9 mouse cellular contexts compared by ENCODE assay signal in the genomic region with DNA sequence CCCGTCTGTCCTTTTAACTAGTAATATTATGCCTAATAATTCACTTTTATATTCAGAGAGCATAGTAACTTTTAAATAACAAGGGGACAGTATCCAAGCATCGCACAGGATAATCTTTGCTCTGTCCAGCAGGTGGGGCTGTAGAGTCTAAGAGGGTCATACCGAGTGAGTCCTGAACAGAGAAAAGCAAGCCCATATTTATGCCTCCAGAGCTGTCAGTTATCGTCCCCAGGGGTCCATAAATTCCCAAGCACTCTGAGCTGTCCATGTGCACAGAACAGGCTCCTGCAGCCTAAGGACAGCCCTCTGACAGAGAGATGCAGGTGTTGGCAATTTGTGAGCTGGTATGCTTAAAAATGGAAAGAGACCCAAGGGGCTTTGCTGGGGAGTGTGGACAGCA.
A peak's percentile ranks its signal among the peaks of the same experiment; 100 is the strongest.
DNase-seq lines count a peak whose midpoint lies in the region; ATAC-seq lines count a peak whose summit lies in the region.
"Had no signal": no experiment of that assay in that cellular context is flagged by ENCODE, and none has a peak within 500 bp of the region (broad histone marks: within the 10 kb centered on the region; RNA-seq: fewer than 3 reads in every experiment).

No protein-coding gene starts in this region.

- no peak overlapping the region for H3K9ac ChIP-seq in kidney, embryonic 15.5 days
- H3K9ac ChIP-seq in neural tube, embryonic 11.5 days (ENCODE audit: low read length): no peak overlapping the region
- H3K9ac ChIP-seq: embryonic facial prominence, embryonic 12.5 days had no signal

- H3K4me1 ChIP-seq in kidney, embryonic 15.5 days: no peaks in the 10 kb centered on the region
- no peaks in the 10 kb centered on the region for H3K4me1 ChIP-seq in neural tube, embryonic 11.5 days (ENCODE audit: control insufficient read depth, insufficient read depth, low read length)

- H3K9me3 ChIP-seq in kidney, embryonic 15.5 days (replicated peaks): no peaks in the 10 kb centered on the region
- no peaks in the 10 kb centered on the region for H3K9me3 ChIP-seq in neural tube, embryonic 11.5 days (ENCODE audit: control insufficient read depth, low read length)
- H3K9me3 ChIP-seq: embryonic facial prominence, embryonic 12.5 days had no signal

- no peaks in the 10 kb centered on the region for H3K36me3 ChIP-seq in kidney, embryonic 15.5 days
- H3K36me3 ChIP-seq in neural tube, embryonic 11.5 days (ENCODE audit: control insufficient read depth, insufficient read depth, low read length): no peaks in the 10 kb centered on the region
- H3K36me3 ChIP-seq: embryonic facial prominence, embryonic 12.5 days had no signal

- 54% methylated on average over 4 of the region's 4 CpGs for WGBS in kidney, embryonic 15.5 days
- WGBS in neural tube, embryonic 11.5 days: 58% methylated on average over 4 of the region's 4 CpGs

- ATAC-seq in kidney, embryonic 15.5 days (replicated peaks; ENCODE audit: low FRiP score): no peak
- peak; percentile 53; the same call in 1 of the 2 replicates for ATAC-seq in neural tube, embryonic 11.5 days (ENCODE audit: insufficient read depth, low FRiP score, low TSS enrichment)

- H3K27me3 ChIP-seq in kidney, embryonic 15.5 days: no peaks in the 10 kb centered on the region
- H3K27me3 ChIP-seq in neural tube, embryonic 11.5 days (ENCODE audit: control insufficient read depth, insufficient read depth, low read length): no peaks in the 10 kb centered on the region
- H3K27me3 ChIP-seq: embryonic facial prominence, embryonic 12.5 days had no signal

- no peak overlapping the region for H3K4me3 ChIP-seq in kidney, embryonic 15.5 days (replicated peaks)
- H3K4me3 ChIP-seq in neural tube, embryonic 11.5 days (ENCODE audit: low read depth, low read length): no peak overlapping the region
- H3K4me3 ChIP-seq: embryonic facial prominence, embryonic 12.5 days had no signal

- H3K4me2 ChIP-seq in kidney, embryonic 15.5 days: no peak overlapping the region
- H3K4me2 ChIP-seq in neural tube, embryonic 11.5 days (ENCODE audit: low read depth): no peak overlapping the region
- H3K4me2 ChIP-seq: embryonic facial prominence, embryonic 12.5 days had no signal

- peak; percentile 45 for DNase-seq in kidney, postnatal 10 days
- peak; percentile 26 for DNase-seq in MN1 (ENCODE audit: low spot score)
- peak; percentile 15 for DNase-seq in embryo, embryonic 9.5 days (ENCODE audit: extremely low spot score)
- DNase-seq in neural tube, embryonic 11.5 days (ENCODE audit: low spot score): peak; percentile 58
- DNase-seq in yolk sac, embryonic 10.5 days (ENCODE audit: low spot score): no peak
- no peak for DNase-seq in testis, postnatal 14 days (ENCODE audit: low spot score)
- no peak for DNase-seq in cerebellum, postnatal 4 days (ENCODE audit: low spot score in 2 of 2)

- H3K27ac ChIP-seq in kidney, embryonic 15.5 days: no peak overlapping the region
- H3K27ac ChIP-seq in neural tube, embryonic 11.5 days (ENCODE audit: low read depth, low read length): no peak overlapping the region
- H3K27ac ChIP-seq: embryonic facial prominence, embryonic 12.5 days had no signal

Comparison
In these comparisons a context has a peak if more than half of its experiments do, and no peak if none do; other contexts are left out.
1. DNase-seq: peak in kidney, postnatal 10 days (single experiment), MN1 (single experiment), embryo, embryonic 9.5 days (single experiment) and neural tube, embryonic 11.5 days (single experiment); none in yolk sac, embryonic 10.5 days (single experiment), testis, postnatal 14 days (single experiment) and cerebellum, postnatal 4 days (0 of 2).